Mouse (Mus musculus) thymus, postnatal 4 days (tissue): ENCODE results near the gene Fcgr4.
"Not testable (repeated sequence)": the region's sequence is repeated elsewhere in the genome, so short reads cannot be mapped to it uniquely, and the experiment has no call there.

Experiments used
- DNase-seq: peaks from one replicate; pipeline ENCODE4 v3.0.0; 2021

Gene Fcgr4

DNA sequence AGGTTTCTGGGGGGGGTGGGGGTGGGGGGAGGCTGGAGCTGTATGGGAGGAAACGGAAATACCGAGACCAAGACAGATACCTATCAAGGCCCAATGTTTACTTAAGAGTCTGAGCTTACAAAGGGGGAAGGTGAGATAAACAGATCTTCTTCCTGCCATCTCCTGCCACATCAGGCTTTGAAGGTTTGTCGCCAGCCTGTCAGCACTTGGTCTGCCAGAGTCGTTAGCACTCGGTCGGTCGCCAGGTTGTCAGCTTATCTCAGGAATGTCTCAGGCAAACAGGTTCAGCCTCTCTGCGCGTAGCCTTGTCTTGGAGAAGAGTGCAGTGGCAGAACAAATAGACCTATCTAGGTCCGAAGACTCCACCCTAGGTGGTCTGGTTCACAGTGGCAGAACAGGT is 41.7 kb downstream of the Fcgr4 start:
- DNase-seq = no peak

DNA sequence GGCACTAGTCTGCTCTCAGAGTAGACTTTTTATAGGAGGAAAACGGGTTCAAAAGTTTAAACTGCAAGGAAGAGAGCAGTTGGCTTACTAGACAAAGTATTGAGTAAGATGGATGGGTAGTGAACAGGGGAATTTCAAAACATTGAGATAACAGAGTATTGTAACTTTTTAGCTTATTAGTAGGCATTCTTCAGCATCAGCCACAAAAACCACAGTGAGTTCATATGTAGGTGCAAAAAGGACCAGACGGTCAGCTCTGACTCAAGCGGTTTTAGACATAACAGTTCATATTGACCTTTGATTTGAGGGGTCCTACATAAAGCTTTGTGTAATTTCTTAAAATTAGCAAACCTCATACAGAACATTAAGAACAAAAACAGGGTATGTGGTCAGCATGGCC is 42.8 kb downstream of the Fcgr4 start:
- DNase-seq = no peak

DNA sequence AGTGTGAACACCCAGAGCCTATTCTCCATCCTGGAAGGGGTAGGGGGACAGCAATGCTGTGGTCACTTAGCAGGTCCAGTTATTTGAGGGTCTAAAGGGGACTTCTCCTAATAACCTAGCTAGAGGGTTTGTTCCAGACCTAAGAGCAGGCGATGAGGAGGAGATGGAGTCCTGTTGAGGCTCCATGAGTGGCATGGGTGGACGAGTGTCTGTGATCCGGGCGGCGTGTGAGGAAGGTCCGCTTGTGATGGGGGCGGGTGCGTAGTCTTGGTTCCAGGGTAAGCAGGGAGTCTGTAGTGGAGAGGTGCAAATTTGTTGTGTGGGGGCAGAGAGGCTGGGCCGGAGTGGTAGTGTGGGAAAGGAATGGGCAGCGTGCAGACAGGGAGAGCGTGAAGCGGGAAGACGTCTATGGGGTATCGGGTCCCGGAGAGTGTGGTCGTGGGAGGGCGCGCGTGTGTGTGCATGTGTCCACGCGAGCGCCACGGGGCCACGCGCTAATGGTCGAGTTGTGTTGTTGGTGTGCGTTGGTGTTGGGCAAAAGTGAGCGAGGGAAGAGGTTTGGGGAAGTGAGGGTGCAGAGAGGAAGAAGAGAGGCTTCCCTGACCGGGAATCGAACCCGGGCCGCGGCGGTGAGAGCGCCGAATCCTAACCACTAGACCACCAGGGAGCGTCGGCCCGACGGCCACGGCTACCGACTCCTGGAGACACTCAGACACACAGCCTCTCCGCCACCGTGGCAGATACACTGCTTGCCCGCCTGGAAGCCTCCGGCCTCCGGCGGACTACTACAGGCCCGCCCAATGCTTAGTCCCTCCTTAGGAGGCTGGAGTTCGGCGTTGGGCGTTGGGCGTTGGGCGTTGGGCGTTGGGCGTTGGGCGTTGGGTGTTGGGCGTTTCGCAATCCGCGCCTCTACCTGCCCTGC is 45.1 kb downstream of the Fcgr4 start:
- peak; percentile 60 for DNase-seq

DNA sequence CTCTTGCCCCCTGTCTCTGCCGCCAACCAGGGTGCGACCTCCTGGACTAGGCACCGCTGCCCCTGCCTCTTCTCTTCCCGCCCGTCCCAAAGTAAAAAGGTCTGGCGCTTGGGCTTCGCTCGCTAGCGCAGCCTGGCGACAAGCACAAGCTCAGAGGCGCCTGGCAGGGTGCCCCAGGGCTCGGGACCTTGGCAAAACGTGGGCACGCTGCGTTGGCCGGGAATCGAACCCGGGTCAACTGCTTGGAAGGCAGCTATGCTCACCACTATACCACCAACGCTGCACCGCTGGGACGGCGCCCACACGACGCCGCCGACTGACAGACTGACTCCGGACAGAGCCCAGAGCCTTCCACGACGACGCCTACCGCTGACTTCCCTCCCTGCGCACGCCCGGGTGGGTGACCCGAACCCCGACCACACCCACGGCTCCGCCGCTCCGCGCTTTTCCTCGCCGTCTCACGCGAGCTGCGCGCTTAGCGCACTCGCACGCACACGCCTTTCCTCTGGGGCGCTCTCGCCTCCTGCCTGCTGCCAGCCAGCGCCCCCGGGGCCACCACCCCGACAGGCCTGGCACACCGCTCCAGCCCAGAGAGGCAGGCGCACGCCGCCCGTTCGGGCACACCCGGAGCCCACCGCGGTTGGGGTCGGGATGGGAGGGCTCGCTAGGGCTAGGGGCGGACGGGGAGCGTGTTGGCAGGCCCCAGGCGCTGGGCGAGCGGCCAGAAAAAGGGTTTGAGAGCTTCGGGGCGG is 45.9 kb downstream of the Fcgr4 start, which contains the start of gene Fcgr3:
TSS of gene Fcgr3 (minus strand) at position 445 of the 752 bp plus-strand sequence.
- DNase-seq = peak; percentile 83

DNA sequence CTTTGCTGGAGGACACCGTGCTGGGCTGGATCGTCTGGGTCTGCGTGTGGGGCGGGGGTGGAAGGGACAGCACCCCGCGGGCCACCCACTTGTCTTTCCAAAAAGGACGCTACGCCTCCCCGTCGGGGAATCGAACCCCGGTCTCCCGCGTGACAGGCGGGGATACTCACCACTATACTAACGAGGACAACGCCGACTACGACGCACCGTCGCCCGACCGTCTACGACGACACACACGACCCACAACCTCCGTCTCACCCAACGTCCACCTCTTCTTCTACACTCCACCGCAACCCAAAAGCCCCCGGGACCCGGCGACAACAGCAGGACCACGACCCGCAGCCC is 46.5 kb downstream of the Fcgr4 start:
- DNase-seq = peak; percentile 82

DNA sequence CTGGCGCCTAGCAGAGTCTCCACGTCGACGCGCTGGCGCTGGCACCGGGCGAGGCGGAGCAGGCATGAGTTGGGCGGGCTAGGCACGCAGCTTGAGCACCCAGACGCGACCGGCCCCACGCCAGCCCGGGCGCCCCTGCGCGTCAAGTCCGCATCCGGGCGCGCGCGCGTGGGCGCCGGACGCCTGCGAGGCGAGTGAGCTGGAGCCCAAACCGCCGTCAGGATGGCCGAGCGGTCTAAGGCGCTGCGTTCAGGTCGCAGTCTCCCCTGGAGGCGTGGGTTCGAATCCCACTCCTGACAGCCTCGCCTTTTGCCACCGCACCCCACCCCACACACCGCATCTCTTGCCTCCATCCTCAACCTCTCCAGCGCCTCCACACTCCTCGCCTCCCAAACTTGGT is 47.0 kb downstream of the Fcgr4 start:
- DNase-seq = peak; percentile 55

DNA sequence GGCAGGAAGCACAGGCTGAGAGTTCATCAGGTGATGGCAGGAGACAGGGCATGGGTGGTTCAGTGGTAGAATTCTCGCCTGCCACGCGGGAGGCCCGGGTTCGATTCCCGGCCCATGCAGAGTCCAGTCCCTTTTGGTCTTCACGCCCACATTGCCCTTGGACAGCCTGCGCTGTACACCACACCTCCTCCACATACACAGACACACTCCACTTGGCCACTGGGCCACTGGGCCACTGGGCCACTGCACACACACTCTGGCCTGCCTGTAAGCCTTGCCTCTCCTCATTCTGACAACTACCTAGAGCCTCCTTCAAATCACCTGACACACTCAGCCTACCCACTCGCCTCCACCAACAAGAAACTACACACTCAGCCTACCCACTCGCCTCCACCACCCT is 47.9 kb downstream of the Fcgr4 start:
- not testable (repeated sequence) for DNase-seq

DNA sequence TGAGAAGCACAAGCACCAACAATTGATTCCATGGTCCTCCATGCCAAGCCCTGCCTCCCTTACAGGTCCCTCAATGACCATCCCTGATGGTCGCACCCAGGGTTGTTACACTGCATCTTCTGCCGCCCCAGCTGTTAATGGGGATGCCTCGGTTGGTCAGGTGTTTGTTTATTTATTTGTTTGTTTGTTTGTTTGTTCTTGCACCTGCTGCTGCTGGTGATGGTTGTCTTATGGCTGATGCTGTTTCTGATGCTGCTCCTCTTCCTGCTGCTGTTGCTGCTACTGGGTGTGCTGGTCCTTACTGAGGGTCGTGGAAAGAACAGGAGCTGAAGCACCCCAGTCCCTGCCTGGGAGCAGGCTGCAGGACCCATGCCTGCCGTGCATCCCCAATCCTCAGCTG is 49.2 kb downstream of the Fcgr4 start:
- DNase-seq = not testable (repeated sequence)

DNA sequence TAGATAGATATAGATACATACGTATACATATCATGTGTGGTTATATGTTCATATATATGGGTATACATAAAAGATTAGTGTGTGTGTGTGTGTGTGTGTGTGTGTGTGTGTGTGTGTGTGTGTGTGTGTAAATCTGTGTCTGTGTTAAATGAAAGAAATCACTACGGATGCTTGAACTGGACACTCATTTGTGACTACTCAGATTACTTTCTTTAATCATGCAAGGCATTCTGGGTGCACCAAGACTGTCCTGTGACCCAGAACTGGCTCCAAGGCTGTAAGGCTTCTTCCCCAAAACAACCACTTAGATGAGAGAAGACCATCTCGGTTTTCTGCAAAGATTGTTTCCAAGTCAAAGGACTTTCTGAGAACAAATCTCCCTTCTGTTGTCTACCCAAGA is 50.8 kb downstream of the Fcgr4 start:
- not testable (repeated sequence) for DNase-seq

DNA sequence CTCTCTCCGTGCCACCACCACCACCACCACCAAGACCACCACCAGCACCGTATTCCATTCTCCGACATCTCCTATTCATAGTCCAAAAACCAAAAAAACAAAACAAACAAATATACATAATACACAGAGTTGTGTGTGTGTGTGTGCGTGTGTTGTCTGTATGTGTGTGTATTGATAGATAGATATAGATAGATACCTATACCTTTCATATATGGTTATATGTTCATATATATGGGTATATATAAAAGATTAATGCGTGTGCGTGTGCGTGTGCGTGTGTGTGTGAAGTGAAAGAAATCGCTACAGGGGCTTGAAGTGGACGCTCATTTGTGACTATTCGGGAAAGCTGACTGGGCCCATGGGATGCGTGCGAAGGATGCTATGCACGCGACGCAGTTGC is 52.2 kb downstream of the Fcgr4 start:
- DNase-seq = not testable (repeated sequence)

DNA sequence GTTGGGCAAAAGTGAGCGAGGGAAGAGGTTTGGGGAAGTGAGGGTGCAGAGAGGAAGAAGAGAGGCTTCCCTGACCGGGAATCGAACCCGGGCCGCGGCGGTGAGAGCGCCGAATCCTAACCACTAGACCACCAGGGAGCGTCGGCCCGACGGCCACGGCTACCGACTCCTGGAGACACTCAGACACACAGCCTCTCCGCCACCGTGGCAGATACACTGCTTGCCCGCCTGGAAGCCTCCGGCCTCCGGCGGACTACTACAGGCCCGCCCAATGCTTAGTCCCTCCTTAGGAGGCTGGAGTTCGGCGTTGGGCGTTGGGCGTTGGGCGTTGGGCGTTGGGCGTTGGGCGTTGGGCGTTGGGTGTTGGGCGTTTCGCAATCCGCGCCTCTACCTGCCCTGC is 53.0 kb downstream of the Fcgr4 start:
- DNase-seq = not testable (repeated sequence)

DNA sequence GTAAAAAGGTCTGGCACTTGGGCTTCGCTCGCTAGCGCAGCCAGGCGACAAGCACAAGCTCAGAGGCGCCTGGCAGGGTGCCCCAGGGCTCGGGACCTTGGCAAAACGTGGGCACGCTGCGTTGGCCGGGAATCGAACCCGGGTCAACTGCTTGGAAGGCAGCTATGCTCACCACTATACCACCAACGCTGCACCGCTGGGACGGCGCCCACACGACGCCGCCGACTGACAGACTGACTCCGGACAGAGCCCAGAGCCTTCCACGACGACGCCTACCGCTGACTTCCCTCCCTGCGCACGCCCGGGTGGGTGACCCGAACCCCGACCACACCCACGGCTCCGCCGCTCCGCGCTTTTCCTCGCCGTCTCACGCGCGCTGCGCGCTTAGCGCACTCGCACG is 53.5 kb downstream of the Fcgr4 start:
- not testable (repeated sequence) for DNase-seq

DNA sequence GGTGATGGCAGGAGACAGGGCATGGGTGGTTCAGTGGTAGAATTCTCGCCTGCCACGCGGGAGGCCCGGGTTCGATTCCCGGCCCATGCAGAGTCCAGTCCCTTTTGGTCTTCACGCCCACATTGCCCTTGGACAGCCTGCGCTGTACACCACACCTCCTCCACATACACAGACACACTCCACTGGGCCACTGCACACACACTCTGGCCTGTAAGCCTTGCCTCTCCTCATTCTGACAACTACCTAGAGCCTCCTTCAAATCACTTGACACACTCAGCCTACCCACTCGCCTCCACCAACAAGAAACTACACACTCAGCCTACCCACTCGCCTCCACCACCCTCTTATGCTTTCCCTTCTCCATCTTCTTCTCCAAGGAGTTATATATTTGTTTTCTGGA is 55.6 kb downstream of the Fcgr4 start:
- DNase-seq = peak; percentile 22

DNA sequence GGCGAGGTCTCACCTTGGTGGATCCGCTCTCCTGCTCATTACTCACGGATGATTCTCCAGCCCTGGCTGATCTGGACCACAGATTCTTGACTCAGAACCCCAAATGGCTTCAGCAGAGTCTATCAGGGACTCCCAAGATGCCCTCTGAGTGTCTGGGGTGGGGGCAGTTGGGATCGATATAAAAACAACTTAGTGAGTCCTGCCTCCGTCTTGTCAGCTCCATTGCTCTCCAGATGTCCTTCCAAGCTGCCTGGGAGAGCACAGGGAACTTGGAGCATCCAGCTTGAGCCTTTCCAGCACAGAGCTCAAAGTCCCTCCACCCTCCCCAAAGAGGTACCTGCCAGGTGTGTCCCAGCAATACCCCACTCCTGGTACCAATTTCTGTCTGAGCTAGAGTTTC is 57.5 kb downstream of the Fcgr4 start:
- not testable (repeated sequence) for DNase-seq

DNA sequence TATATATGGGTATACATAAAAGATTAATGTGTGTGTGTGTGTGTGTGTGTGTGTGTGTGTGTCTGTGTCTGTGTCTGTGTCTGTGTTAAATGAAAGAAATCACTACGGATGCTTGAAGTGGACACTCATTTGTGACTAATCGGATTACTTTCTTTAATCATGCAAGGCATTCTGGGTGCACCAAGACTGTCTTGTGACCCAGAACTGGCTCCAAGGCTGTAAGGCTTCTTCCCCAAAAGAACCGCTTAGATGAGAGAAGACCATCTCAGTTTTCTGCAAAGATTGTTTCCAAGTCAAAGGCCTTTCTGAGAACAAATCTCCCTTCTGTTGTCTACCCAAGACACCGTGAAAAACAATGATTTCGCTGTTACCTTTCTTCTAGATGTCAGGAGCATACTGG is 58.5 kb downstream of the Fcgr4 start:
- not testable (repeated sequence) for DNase-seq

DNA sequence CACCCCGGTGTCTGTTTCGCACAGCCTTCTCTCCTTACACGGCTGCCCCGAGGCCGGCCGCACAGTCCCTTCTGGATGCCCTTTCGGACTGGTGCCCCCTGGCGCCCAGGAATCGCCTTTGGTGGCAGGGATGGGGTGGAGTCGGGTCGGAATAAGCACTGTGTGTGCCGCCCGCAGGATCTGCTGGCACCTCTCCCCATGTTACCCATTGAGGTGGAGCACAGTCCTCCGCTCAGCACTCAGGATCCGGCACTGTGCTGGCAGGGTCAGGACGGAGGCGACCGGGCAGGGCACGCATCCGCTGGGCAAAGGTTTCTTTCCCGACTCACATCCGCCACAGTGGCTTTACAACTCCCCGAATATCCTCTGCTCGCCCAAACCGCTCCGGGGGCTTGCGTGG is 59.2 kb downstream of the Fcgr4 start:
- peak; percentile 28 for DNase-seq

DNA sequence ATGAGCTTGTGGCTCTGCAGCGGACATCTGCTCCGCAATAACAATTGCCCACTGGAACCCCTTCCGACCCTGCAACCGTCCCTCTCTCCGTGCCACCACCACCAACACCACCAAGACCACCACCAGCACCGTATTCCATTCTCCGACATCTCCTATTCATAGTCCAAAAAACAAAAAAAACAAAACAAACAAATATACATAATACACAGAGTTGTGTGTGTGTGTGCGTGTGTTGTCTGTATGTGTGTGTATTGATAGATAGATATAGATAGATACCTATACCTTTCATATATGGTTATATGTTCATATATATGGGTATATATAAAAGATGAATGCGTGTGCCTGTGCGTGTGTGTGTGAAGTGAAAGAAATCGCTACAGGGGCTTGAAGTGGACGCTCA is 59.7 kb downstream of the Fcgr4 start:
- not testable (repeated sequence) for DNase-seq

DNA sequence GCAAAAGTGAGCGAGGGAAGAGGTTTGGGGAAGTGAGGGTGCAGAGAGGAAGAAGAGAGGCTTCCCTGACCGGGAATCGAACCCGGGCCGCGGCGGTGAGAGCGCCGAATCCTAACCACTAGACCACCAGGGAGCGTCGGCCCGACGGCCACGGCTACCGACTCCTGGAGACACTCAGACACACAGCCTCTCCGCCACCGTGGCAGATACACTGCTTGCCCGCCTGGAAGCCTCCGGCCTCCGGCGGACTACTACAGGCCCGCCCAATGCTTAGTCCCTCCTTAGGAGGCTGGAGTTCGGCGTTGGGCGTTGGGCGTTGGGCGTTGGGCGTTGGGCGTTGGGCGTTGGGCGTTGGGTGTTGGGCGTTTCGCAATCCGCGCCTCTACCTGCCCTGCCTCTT is 60.6 kb downstream of the Fcgr4 start:
- not testable (repeated sequence) for DNase-seq
